Mouse (Mus musculus) E14TG2a.4 (cell line): Measurements from ENCODE around the gene Card10.

ENCODE experiments used
- CTCF ChIP-seq: conservative IDR thresholded peaks from 2 replicates; pipeline ENCODE4 v1.5.1; 2014; ENCODE audit warnings: low read length
- POU5F1 ChIP-seq: IDR thresholded peaks from 2 replicates; pipeline ENCODE4 v1.6.1; 2014; ENCODE audit warnings: low read length, borderline replicate concordance

DNA sequence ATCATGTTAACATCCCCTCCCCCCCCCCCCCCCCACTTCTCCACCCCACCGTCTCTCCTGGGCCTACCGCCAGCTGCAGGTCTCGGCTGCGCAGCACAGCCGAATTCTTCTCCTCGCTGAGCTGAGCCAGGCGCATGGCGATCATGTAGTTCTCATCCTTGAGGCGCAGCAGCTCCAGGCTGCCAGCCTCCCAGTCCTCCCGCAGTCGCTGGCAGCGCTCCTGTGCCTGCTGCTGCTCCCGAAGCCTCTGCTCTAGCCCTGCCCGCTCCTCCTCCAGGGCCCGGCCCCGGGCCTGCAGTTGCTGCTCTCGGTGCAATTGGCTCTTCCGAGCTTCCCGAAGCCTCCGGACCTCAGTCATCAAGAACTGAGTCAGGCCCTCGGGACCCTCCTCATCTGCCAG lies 3.8 kb downstream of the Card10 start:
- no peak for TF ChIP-seq CTCF
- no peak for TF ChIP-seq POU5F1
